Mouse (Mus musculus): Measurements from ENCODE around the gene Ipcef1. TPM values are rescaled to one million over a fixed set of nuclear protein-coding genes. Genes with fewer than 3 reads are reported as not detected.

Ipcef1 gene
- total and polyA plus RNA-seq, 3 experiments = 1.7 to 6.8 (median 4.1) TPM

GRCm38 (mm10) chr10:6930889-6931288 lies 121.4 kb downstream of the Ipcef1 start:
- H3K9me3 ChIP-seq (replicated peaks; ENCODE audit: low read length) = no peaks in the 10 kb centered on the region
- H3K4me3 ChIP-seq (replicated peaks in 1 of 3; ENCODE audit: low read depth in 2 of 3, low read length in 2 of 3, poor library complexity in 1 of 3) = no peak overlapping the region
- no peak overlapping the region for H3K4me2 ChIP-seq (ENCODE audit: insufficient read depth, low read depth, poor library complexity, severe bottlenecking)
- H3K27me3 ChIP-seq (replicated peaks) = no peaks in the 10 kb centered on the region
- H3K27ac ChIP-seq (ENCODE audit: insufficient read depth, low read depth) = no peak overlapping the region
- dilution Hi-C loops (cut with MboI; ENCODE audit: extremely low pct_ligation_motif_present, extremely low pct_unique_long_range_greater_than_20kb, low sequenced_read_pairs) = no loop called here
- H3K79me2 ChIP-seq (replicated peaks; ENCODE audit: control insufficient read depth, extremely low read depth, insufficient read depth, poor library complexity, severe bottlenecking) = no peaks in the 10 kb centered on the region
- H3K9ac ChIP-seq (ENCODE audit: insufficient read depth, low read depth) = no peak overlapping the region
- no peaks in the 10 kb centered on the region for H3K36me3 ChIP-seq (replicated peaks in 1 of 2; ENCODE audit: control insufficient read depth in 1 of 2, insufficient read depth in 1 of 2, low read length in 1 of 2)
- in situ Hi-C loops (cut with MboI; ENCODE audit: low pct_ligation_motif_present, low pct_unique_long_range_greater_than_20kb, low sequenced_read_pairs) = no loop called here
- peaks cover 0 to 34% of the 10 kb centered on the region in 2 experiments; a peak in 2 of 4 replicates for H3K4me1 ChIP-seq (ENCODE audit: control insufficient read depth in 1 of 2, insufficient read depth in 2 of 2)
- TF ChIP-seq MAX (IDR thresholded peaks at IDR 0.05; ENCODE audit: low read length) = no peak
- no peak for TF ChIP-seq SIN3A (IDR thresholded peaks at IDR 0.05; ENCODE audit: low read length)
- no peak for TF ChIP-seq HCFC1 (IDR thresholded peaks at IDR 0.05; ENCODE audit: low read depth, low read length)
- TF ChIP-seq PAX5 (IDR thresholded peaks at IDR 0.05; ENCODE audit: low read length) = no peak
- TF ChIP-seq POLR2AphosphoS2 (IDR thresholded peaks at IDR 0.05; ENCODE audit: low read depth, low read length) = no peak
- TF ChIP-seq POLR2A (IDR thresholded peaks at IDR 0.05; ENCODE audit: low read depth, low read length) = no peak
- TF ChIP-seq TCF12 (IDR thresholded peaks at IDR 0.05; ENCODE audit: low read depth, low read length) = no peak
- no peak for TF ChIP-seq ETS1 (conservative IDR thresholded peaks at IDR 0.05; ENCODE audit: low read depth, low read length)
- DNase-seq (ENCODE audit: extremely low read depth) = no peak

DNA sequence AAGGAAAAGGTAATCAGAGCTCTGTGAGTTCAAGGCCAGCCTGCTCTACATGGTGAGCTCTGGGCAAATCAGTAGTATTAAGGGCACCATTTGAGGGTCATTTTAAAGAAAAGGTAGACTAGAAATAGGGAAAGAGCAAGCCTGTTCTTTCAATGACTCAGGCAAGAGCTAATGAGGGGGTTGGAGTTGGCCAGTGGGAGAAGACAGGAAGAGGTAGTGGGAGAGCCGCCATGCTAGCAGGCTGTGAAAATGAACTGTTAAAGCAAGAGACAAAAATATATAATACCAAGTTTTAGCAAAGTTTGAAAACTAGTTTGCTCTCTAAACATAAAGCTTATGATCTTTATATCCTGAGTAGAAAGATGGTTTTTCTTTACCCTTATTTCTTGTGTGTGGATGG lies 121.9 kb downstream of the Ipcef1 start:
- dilution Hi-C loops (cut with MboI; ENCODE audit: extremely low pct_ligation_motif_present, extremely low pct_unique_long_range_greater_than_20kb, low sequenced_read_pairs) = no loop called here
- no peak overlapping the region for H3K9ac ChIP-seq (ENCODE audit: insufficient read depth, low read depth)
- no peak for DNase-seq (ENCODE audit: extremely low read depth)
- H3K79me2 ChIP-seq (replicated peaks; ENCODE audit: control insufficient read depth, extremely low read depth, insufficient read depth, poor library complexity, severe bottlenecking) = no peaks in the 10 kb centered on the region
- TF ChIP-seq MAZ (IDR thresholded peaks at IDR 0.05; ENCODE audit: low read depth, low read length) = no peak
- no peak for TF ChIP-seq SIN3A (IDR thresholded peaks at IDR 0.05; ENCODE audit: low read length)
- TF ChIP-seq POLR2AphosphoS2 (IDR thresholded peaks at IDR 0.05; ENCODE audit: low read depth, low read length) = no peak
- no peak for TF ChIP-seq MXI1 (IDR thresholded peaks at IDR 0.05; ENCODE audit: low read depth, low read length)
- no peak for TF ChIP-seq RAD21 (IDR thresholded peaks at IDR 0.05; ENCODE audit: low read depth, low read length)
- no peak for TF ChIP-seq CHD1 (IDR thresholded peaks at IDR 0.05; ENCODE audit: low read depth, low read length)
- no peak for TF ChIP-seq KAT2A (IDR thresholded peaks at IDR 0.05; ENCODE audit: insufficient replicate concordance, low read length)
- no peak for TF ChIP-seq E2F4 (IDR thresholded peaks at IDR 0.05; ENCODE audit: insufficient replicate concordance, low read depth, low read length)
- TF ChIP-seq GABPA (IDR thresholded peaks at IDR 0.05; ENCODE audit: insufficient replicate concordance, low read depth, low read length) = no peak
- TF ChIP-seq BHLHE40 (IDR thresholded peaks at IDR 0.05; ENCODE audit: low read depth, low read length) = no peak
- no peak for TF ChIP-seq UBTF (IDR thresholded peaks at IDR 0.05; ENCODE audit: low read depth, low read length)
- TF ChIP-seq PAX5 (IDR thresholded peaks at IDR 0.05; ENCODE audit: low read length) = no peak
- TF ChIP-seq ZC3H11A (IDR thresholded peaks at IDR 0.05; ENCODE audit: low read depth, low read length) = no peak
- TF ChIP-seq MYC (IDR thresholded peaks at IDR 0.05; ENCODE audit: low read depth, low read length) = no peak
- TF ChIP-seq USF2 (conservative IDR thresholded peaks at IDR 0.05; ENCODE audit: low read depth, low read length) = no peak
- TF ChIP-seq TCF12 (IDR thresholded peaks at IDR 0.05; ENCODE audit: low read depth, low read length) = no peak
- TF ChIP-seq ETS1 (conservative IDR thresholded peaks at IDR 0.05; ENCODE audit: low read depth, low read length) = no peak
- no peak for TF ChIP-seq MAX (IDR thresholded peaks at IDR 0.05; ENCODE audit: low read length)
- no peak for TF ChIP-seq TBP (conservative IDR thresholded peaks at IDR 0.05; ENCODE audit: low read depth, low read length)
- TF ChIP-seq ZKSCAN1 (IDR thresholded peaks at IDR 0.05; ENCODE audit: borderline replicate concordance, low read depth, low read length) = no peak
- H3K4me2 ChIP-seq (ENCODE audit: insufficient read depth, low read depth, poor library complexity, severe bottlenecking) = no peak overlapping the region
- no peak overlapping the region for H3K4me3 ChIP-seq (replicated peaks in 1 of 3; ENCODE audit: low read depth in 2 of 3, low read length in 2 of 3, poor library complexity in 1 of 3)
- no peaks in the 10 kb centered on the region for H3K9me3 ChIP-seq (replicated peaks; ENCODE audit: low read length)
- H3K27ac ChIP-seq (ENCODE audit: insufficient read depth, low read depth) = no peak overlapping the region
- H3K36me3 ChIP-seq (replicated peaks in 1 of 2; ENCODE audit: control insufficient read depth in 1 of 2, insufficient read depth in 1 of 2, low read length in 1 of 2) = no peaks in the 10 kb centered on the region
- in situ Hi-C loops (cut with MboI; ENCODE audit: low pct_ligation_motif_present, low pct_unique_long_range_greater_than_20kb, low sequenced_read_pairs) = no loop called here
- peaks cover 0 to 29% of the 10 kb centered on the region in 2 experiments; a peak in 2 of 4 replicates for H3K4me1 ChIP-seq (ENCODE audit: control insufficient read depth in 1 of 2, insufficient read depth in 2 of 2)
- H3K27me3 ChIP-seq (replicated peaks) = no peaks in the 10 kb centered on the region

All from CH12.LX (cell line).